Mouse (Mus musculus): ENCODE results near the gene Sumo3. TPM values are rescaled to one million over a fixed set of nuclear protein-coding genes. Genes with fewer than 3 reads are reported as not detected.

Gene Sumo3
- 10 to 100 TPM; 76.0 to 76.6 TPM for total RNA-seq (2023)

DNA sequence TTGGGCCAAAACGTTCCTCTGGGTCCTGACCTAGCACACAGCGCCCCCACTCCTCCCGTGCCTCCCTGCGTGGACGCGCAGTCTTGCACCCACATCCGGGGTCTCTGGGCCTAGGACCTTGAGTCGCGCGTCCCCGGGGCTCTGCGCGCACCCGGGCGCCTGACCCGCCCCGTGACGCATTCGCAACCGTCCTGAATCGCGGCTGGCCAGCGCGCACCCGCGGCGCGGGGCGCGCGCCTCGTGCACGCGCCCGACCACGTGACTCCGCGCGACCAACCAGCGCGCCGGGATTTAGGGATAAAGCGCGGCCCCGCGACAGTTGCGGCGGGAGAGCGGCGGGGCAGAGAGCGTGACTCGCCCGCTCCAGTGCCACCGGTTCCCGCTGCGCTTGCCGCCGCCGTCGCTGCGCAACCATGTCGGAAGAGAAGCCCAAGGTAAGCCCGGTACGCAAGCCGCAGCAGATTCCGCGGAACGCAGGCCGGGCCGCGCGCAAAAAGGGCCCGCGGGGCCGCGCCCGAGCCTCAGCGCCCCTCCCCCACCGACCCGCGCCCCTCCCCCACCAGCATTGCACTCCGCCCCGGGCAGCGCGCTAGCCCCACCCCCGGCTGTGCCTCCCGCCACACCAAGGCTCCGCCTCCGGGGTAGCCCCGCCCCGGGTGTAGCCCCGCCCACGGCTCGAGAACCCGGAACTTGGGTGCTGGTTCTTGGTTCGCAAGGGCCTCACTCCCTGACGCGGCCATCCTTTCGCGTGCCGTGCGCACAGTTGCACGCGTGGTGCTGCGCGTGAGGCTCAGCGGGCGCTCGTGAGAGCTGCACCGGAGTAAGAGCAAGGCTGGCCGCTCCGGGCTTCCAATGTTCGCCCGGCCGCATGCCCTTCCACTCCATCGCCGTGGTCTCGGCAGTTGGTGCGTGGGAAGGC lies at the start of gene Sumo3, which contains the start of gene Gm49325:
Sumo3 (plus strand) TSS at position 190 of the 919 bp plus-strand sequence.
Gm49325 (plus strand) TSS at position 290 of the 919 bp plus-strand sequence.

DNA sequence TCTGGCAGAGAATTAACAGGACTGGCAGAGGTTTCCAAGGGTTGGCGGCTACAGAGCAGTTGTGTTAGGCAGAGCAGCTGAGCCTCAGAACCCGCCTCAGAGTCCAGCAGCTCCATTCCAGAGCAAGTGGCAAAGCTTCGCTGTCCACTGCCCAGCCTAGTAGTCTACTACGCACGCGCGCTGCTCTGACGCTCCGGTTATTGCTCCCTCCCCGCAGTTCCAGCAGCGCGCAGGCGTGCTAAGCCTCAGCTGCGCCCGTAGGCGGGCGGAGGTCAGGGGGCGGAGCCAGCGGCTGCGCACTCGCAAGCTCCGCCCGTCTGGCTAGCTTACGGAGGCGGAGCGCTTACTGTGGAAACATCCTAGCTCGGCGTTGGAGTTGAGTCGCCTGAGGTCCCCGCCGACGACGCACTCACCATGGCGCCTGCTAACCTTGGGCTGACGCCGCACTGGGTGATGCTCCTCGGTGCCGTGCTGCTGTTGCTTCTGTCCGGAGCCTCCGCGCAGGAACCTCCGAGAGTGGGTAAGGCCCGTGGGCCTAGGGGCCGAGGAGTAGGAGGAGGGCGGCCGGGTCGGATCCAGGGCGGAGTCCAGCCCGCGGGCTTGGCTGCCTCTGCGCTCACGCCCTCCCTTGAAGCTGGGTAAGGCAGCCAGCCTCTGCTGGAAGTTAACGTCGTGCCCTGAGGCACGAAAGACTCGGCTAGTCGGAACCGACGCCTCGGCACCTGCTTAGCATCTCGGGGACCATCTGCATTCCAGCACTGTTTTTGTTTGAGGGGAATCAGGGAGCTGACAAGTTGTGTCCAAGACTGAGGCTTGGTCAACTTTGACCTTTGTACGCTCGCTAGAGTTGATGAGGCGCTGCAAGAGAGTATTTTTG lies 24.3 kb upstream of the Sumo3 start, which contains the start of gene Pttg1ip:
Pttg1ip (plus strand) TSS at position 313 of the 877 bp plus-strand sequence.

DNA sequence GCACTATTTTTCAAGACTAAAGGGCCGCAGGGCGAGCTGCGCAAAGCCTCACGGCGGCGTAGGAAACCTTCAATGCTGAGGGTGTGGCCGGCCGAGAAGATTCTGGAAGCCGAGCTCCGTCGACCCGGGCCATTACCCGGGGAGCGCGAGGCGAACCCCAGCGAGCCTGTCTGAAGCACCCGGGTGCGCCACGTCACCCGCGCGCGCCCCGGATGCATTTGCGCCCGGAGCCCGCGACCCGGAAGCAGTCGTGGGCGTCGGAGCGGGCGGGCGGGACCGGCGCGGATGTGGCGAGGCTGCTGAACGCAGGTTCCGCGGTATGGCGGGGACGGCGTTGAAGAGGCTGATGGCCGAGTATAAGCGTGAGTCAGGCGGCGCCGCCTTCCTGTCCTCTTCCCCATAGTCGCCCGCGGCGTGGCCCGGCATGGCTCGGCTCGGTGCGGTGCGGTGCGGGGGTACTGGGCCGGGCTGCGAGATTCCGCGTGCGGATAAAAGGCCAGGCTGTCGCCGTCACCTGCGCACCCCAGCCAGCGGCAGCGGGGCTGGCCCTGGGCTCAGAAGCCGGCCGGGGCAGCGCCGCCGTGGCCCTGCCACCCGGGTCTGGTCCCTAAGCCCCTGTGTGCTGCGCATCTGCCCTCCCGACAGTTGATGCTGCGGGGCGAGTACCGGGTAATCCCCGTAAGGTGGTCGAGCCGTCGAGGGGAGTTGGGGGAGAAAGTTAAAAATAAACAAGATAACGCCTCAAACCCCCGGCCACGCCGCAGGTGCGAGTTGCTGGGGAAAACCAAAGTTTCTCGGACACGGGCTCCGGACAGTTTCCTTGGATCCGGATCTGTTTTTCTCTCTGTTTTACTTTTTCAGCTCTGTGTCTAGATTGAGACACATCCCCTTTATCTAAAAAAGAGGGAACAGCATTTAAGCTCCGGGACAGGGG lies 16.4 kb downstream of the Sumo3 start, which contains the start of gene Ube2g2:
Ube2g2 (plus strand) TSS at position 221 of the 934 bp plus-strand sequence.

Other genes with a start within 250 kb of the Sumo3 start
- gene Adarb1, start 187.8 kb upstream of the Sumo3 start, total RNA-seq (2023), result 1 to 10 TPM in 1 of 2 experiments, under 1 TPM in 1; 0.43 to 1.8 TPM
- gene Fam207a, start 90.3 kb upstream of the Sumo3 start, total RNA-seq (2023), result 10 to 100 TPM; 19.2 to 24.2 TPM
- gene Itgb2, start 75.8 kb upstream of the Sumo3 start, total RNA-seq (2023), result 100 to 1,000 TPM; 854 to 921 TPM
- gene Pttg1ip, start 24.4 kb upstream of the Sumo3 start, total RNA-seq (2023), result 100 to 1,000 TPM; 113 to 127 TPM
- 10 to 100 TPM in 1 of 2 experiments, 1 to 10 TPM in 1; 3.3 to 11.9 TPM for gene Gm49325, start 100 bp downstream of the Sumo3 start, total RNA-seq (2023)
- gene Ube2g2, start 16.2 kb downstream of the Sumo3 start, total RNA-seq (2023), result 10 to 100 TPM; 43.6 to 54.7 TPM
- not detected for gene Tspear, start 80.5 kb downstream of the Sumo3 start, total RNA-seq (2023)
- gene Gm19402, start 84.7 kb downstream of the Sumo3 start, total RNA-seq (2023), result not detected
- gene Gm9508, start 91.1 kb downstream of the Sumo3 start, total RNA-seq (2023), result not detected
- gene Gm10272, start 100.5 kb downstream of the Sumo3 start, total RNA-seq (2023), result not detected
- gene Gm10024, start 105.4 kb downstream of the Sumo3 start, total RNA-seq (2023), result not detected
- not detected for gene Gm10142, start 109.7 kb downstream of the Sumo3 start, total RNA-seq (2023)
- gene Krtap12-1, start 114.5 kb downstream of the Sumo3 start, total RNA-seq (2023), result not detected
- gene Gm10100, start 120.4 kb downstream of the Sumo3 start, total RNA-seq (2023), result not detected
- gene Gm18596, start 136.5 kb downstream of the Sumo3 start, total RNA-seq (2023), result not detected
- gene Gm9736, start 145.3 kb downstream of the Sumo3 start, total RNA-seq (2023), result not detected
- gene Gm3233, start 153.6 kb downstream of the Sumo3 start, total RNA-seq (2023), result not detected
- gene Gm3238, start 165.2 kb downstream of the Sumo3 start, total RNA-seq (2023), result not detected
- gene Gm7138, start 170.8 kb downstream of the Sumo3 start, total RNA-seq (2023), result not detected
- not detected for gene Gm3250, start 176.4 kb downstream of the Sumo3 start, total RNA-seq (2023)
- not detected for gene Gm7137, start 182.1 kb downstream of the Sumo3 start, total RNA-seq (2023)
- not detected for gene Gm9639, start 189.0 kb downstream of the Sumo3 start, total RNA-seq (2023)
- not detected for gene Gm19668, start 193.0 kb downstream of the Sumo3 start, total RNA-seq (2023)
- not detected for gene Gm9507, start 205.7 kb downstream of the Sumo3 start, total RNA-seq (2023)
- not detected for gene Gm2696, start 208.6 kb downstream of the Sumo3 start, total RNA-seq (2023)
- gene Krtap10-4, start 221.0 kb downstream of the Sumo3 start, total RNA-seq (2023), result not detected
- not detected for gene Krtap10-10, start 229.8 kb downstream of the Sumo3 start, total RNA-seq (2023)
- gene Gm36176, start 240.7 kb downstream of the Sumo3 start, total RNA-seq (2023), result not detected
- gene Gm10318, start 246.8 kb downstream of the Sumo3 start, total RNA-seq (2023), result not detected

Data from monocyte, adult 59 days (primary cell).